Mouse (Mus musculus) retina, postnatal 7 days (tissue): Measurements from ENCODE around the gene Blcap.

Source experiments
- DNase-seq: peaks from one replicate; pipeline ENCODE4 v3.0.0-alpha.2; 2012; ENCODE audit warnings: low read depth, low spot score

Gene Blcap

DNA sequence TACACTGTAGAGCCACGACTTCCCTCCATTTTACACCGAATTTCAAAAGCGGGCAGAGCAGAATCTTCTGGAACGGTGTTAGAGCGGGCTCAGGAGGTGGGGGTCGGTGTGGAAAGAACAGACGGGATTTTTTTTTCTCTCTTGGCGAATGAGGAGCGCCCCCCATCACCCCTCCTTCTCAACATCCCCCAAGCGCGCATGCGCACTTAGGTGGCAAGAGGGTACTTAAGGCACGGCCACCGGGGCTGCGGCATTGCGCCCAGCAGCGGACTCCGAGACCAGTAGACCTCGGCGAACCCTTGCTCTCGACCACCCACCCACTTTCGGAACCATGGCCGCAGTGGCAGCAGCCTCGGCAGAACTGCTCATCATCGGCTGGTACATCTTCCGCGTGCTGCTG, 11.2 kb downstream of the Blcap start, which contains the start of gene Nnat:
Gene Nnat (plus strand): TSS at position 221 of the 400 bp plus-strand sequence.
- DNase-seq, result peak; percentile 70

- DNase-seq, result no peak
Observed at GRCm38 (mm10) chr2:157559440-157559839, 11.6 kb downstream of the Blcap start.

GRCm38 (mm10) chr2:157558520-157558919, 12.6 kb downstream of the Blcap start:
- DNase-seq, result no peak

GRCm38 (mm10) chr2:157558051-157558450, 13.0 kb downstream of the Blcap start:
- DNase-seq, result no peak

DNA sequence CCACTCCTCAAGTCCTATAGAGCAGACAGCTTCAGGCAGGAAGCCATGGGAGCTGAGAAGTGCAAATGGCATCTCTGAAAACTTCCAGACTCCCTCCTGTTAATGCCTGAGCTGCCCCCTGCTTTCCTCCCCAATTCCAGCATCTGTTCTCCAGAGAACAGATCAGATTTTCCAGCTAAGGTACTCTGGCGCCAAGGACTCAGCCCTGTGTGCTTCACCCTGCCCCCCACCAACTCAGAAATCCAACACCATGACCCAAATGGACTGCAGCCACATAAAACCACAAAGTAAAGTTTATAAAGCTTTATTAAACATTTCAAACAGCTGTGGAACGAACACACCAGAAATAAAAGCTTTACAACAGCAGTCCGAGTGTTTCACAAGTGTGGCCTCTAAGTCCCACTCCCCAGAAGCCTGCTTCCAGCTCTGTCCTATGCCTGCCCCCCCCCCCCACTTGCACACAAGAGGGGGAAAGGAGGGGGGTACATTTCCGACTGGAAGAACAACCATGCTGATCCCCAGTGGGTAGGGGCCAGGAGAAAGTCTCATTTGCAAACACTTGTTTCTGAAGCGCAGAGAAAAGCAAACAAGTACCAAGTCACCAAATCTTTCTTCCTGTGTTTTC, 14.9 kb downstream of the Blcap start:
- DNase-seq, result no peak

DNA sequence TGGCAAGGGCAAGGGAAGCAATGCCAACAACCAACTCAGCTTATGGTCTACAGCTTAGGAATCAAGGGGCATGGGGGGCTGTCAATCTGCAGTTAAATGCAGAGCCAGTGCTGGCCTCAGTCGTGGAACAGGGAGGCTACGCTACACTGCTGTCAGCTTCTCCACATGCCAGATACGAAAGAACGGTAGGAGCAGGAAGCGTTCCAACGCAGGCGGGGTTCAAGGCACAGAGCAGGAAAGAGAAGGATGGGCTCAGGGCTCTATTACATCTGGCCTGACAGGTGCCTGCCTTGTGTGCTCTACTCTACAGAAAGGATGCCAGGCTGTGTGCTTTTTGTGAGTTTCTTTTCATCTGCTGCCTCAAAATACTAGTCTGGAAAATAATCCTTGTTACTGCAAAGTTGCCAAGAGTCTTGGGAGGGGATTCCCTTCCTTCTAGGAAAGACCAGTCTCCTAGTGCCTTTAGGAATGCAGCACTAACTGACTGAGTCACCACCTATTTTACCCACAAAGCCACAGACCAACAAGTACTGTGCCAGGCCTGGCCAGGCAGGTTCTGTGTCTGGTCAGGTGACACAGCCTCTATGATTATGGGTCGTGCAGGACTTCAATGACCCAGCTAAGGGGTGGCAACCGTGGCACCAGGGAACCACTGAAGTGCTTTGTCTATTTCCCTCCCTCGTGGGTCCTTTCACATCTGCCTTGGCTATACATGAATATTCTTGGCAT, 18.8 kb downstream of the Blcap start:
- DNase-seq, result no peak

- DNase-seq, result no peak
Observed at GRCm38 (mm10) chr2:157550292-157550691, 20.8 kb downstream of the Blcap start.

- DNase-seq, result no peak
Observed at GRCm38 (mm10) chr2:157546686-157547085, 24.4 kb downstream of the Blcap start.

GRCm38 (mm10) chr2:157544333-157544888, 26.7 kb downstream of the Blcap start:
- DNase-seq, result no peak

DNA sequence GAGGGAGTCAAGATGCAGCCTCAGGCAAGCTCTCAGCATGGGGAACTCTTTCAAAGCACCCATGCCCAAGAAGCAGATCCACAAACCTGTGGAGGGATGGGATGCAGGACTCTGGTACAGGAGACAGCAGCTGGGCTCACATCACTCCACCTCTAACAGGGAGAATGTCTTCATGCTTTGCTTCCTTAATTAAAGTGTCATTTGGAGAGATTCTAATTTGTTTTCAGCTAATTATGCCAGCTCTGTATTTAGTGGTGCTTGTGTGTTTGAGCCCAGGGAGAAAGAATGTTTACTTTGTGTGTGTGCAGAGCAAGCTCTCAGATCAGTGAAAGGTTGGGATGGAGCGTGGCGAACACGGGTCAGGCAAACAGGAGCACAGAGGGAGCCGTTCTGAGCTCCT, 28.7 kb downstream of the Blcap start:
- no peak for DNase-seq

- no peak for DNase-seq
Observed at GRCm38 (mm10) chr2:157541631-157542030, 29.4 kb downstream of the Blcap start.

- DNase-seq, result no peak
Observed at GRCm38 (mm10) chr2:157540953-157541569, 30.0 kb downstream of the Blcap start.

DNA sequence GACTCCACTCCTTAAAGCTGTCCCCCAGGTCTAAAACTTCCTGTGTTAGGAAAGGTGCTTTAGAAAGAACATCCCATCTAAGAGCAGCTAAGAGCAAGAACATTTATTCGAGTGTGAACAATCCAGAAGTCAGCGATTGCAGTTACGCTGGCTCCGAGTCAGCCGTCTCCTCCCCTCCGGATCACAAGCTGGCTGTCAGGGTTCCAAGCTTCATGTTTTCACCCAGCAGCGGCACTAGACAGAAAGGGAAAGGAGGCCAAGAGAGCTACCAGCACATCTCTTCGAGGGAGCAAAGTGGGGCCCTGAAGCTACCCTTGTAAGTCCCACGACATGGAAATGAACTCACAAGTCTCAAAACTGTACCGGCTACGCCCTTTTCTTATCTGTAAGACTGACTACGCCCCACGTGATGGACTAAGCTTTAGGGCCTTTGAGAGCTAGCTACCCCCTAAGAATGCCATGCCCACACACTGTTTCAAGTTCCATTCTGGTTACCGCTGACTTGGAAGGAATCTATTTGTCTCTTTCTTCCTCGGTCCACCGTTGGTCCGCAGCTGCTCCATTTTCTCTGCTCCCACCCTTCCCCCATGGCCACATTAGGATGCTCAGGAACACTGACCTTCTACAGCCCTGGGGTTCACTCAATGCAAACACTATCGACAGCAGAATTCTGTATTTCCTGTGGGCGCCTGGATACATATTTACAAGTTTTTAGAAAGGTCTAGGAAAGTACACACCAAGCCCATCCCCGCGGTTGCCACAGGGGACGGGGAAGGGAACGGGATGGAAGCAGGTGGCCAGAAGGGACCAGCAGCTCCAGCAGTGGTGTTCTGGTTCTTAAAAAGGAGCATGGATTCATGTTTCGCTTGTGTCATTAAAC, 30.8 kb downstream of the Blcap start:
- DNase-seq, result no peak

DNA sequence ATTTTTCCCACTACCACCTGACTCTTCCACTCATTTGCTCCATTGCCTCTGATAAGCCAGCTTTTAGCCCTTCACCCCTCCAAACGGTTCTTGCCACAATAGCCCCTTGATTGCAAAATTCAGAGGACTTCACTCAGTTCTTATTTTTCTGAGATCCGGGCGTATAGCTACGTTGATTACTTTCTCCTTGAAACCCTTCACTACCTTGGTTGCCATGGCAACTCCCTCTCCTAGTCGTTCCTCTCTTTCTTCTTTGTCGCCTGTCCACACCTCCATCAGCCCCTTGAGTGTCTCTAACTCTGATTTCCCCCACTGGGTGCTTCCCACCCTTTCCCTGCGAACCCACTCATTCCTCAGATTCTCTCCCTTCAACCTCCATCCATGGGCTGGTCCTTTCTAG, 34.0 kb downstream of the Blcap start:
- DNase-seq, result no peak

GRCm38 (mm10) chr2:157536476-157537081, 34.5 kb downstream of the Blcap start:
- no peak for DNase-seq

- no peak for DNase-seq
Observed at GRCm38 (mm10) chr2:157534163-157534562, 36.9 kb downstream of the Blcap start.

- DNase-seq, result no peak
Observed at GRCm38 (mm10) chr2:157531681-157532426, 39.2 kb downstream of the Blcap start.

DNA sequence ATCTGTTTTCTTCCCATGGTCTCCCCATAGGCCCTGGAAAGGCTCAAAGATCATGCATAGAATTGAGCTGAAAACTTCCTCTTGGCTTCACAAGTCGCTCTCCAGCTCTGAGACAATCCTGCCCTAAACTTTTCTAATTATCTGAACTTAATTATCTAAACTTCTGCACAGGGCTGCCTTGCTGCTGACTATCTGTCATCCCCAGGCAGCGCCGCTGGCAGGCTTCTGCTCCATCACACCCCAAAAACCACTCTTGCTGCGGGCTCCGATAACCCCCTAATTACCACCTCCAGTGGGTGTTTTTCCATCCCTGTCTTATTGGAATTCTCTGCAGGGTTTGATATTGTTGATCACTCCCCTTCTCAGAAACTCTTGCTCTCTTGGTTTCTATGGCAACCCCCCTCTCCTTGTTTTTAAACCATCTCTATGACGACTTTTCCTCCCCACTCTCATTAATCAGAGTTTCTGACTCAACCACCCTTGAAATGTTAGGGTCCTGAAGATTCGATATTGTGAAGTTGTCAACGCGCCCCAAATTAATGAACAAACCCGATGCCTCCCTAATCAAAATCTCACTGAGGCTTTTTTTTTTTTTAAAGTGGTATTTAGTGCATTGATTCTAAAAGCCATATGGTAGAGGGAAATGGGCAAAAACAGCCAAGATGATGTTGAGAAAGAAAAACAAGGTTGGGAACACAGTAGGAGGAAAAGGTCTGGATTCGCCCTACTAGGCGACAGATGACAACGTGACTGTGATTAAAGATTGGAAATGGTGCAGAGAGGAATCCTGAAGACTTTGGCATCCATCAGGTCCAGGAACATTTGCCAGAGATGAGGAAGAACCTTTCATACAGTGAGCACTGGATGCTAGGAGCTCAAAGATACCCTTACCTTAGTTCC, 40.8 kb downstream of the Blcap start:
- DNase-seq, result no peak

- DNase-seq, result no peak
Observed at GRCm38 (mm10) chr2:157522556-157522955, 48.5 kb downstream of the Blcap start.
